Mouse (Mus musculus): ENCODE measurements around the gene Rcn3. TPM values are rescaled to one million over a fixed set of nuclear protein-coding genes. Genes with fewer than 3 reads are reported as not detected.
A peak's percentile ranks its signal among the peaks of the same experiment; 100 is the strongest.

Gene Rcn3
- 1 to 10 TPM; 4.9 to 5.6 TPM for total RNA-seq (2021)
- long read RNA-seq, experiment 1, partial matches to known transcripts: 0 of 3 reads
- long read RNA-seq, experiment 1, other reads (novel, unspliced or antisense): 0 of 3 reads
- long read RNA-seq, experiment 2, partial matches to known transcripts: 1 of 7 reads
- long read RNA-seq, experiment 2, other reads (novel, unspliced or antisense): 4 of 7 reads

GRCm38 (mm10) chr7:45092048-45092447 lies at the start of gene Rcn3:
Gene Rcn3 (minus strand): TSS chr7:45092221.
- no peak for TF ChIP-seq CTCF (IDR thresholded peaks at IDR 0.05)
- Histone ChIP-seq H3K27ac (no peak within 1 kb of the TSS), H3K4me3 (peak within 1 kb of the TSS; percentile 18; the same call in 1 of the 2 replicates)
- peak in 1 of 2 experiments; percentile 23 for DNase-seq (ENCODE audit: extremely low spot score in 1 of 2, low spot score in 2 of 2)
- intact Hi-C loops (cut with DNase I): no loop called here

GRCm38 (mm10) chr7:45141319-45141718 lies 49.3 kb upstream of the Rcn3 start:
- Histone ChIP-seq H3K27ac (no peak overlapping the region), H3K4me3 (no peak overlapping the region)
- no peak for DNase-seq (ENCODE audit: extremely low spot score in 1 of 2, low spot score in 2 of 2)
- intact Hi-C loops (cut with DNase I): no loop called here
- TF ChIP-seq CTCF (IDR thresholded peaks at IDR 0.05): no peak

- H3K4me3 ChIP-seq: no peak overlapping the region
- no peak overlapping the region for H3K27ac ChIP-seq
- DNase-seq (ENCODE audit: extremely low spot score in 1 of 2, low spot score in 2 of 2): no peak
- TF ChIP-seq CTCF (IDR thresholded peaks at IDR 0.05): no peak
- intact Hi-C loops (cut with DNase I): no loop called here
Observed at GRCm38 (mm10) chr7:45139904-45140723, 48.1 kb upstream of the Rcn3 start.

DNA sequence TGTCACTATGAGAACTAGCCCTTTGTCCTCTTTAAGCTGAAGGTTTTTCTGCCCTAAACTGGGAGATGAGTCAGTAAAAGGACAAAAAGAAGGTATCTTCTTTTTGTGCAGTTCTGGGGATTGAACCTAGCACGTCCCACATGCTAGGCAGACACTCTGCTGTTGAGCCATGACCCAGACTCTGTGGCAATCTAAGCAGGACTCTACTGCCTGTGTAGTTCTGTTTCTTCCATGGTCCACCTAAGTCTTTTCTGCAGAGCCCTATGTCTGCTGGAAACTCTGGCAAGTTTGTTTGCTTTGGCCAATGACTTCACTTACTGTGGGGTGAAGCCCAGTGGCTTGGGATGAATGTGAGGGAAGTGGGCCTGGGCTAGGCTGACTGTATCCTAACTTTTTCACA lies 46.4 kb upstream of the Rcn3 start:
- DNase-seq (ENCODE audit: extremely low spot score in 1 of 2, low spot score in 2 of 2): no peak
- no peak for TF ChIP-seq CTCF (IDR thresholded peaks at IDR 0.05)
- Histone ChIP-seq H3K27ac (no peak overlapping the region), H3K4me3 (no peak overlapping the region)
- intact Hi-C loops (cut with DNase I): no loop called here

DNA sequence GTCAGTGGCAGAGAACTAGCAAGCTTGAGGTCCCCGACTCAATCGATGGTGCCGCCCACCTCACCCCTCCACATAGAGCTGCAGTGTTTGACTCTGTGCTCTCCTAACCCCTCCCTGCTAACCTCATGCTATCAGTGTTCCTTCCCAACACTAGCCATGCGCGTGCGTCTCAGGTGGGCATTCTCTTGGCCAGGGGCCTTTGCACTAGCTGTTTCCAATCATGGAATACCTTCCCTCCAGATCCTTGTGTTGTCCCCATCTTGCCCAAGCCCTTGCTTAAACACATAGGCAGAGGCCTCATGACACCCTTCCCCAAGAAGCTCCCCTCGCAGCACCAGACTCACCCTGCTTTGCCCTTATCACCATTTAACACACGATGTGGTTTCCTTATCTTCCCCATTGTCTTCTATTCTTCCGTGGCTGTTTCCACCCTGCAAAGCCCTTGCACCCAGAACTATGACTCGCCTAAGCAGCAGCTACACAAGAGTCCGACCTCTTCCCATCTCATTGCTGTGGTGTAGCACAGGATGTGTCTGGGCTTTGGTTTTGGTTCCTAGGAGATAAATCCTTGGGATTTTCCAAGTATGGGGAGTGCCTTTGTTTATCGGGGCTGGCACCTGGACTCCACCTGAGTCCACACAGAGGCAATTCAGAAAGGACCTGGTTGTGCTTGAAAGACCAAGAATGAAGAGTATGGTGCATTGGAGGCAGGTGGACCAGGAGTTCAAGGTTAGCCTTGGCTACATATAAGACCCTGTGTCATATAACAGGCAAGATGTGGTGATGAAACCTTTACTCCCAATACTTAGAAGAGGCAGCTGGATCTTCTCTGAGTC lies 45.4 kb upstream of the Rcn3 start:
- DNase-seq (ENCODE audit: extremely low spot score in 1 of 2, low spot score in 2 of 2): no peak
- H3K27ac ChIP-seq: no peak overlapping the region
- H3K4me3 ChIP-seq: no peak overlapping the region
- intact Hi-C loops (cut with DNase I): no loop called here
- TF ChIP-seq CTCF (IDR thresholded peaks at IDR 0.05): no peak

GRCm38 (mm10) chr7:45135993-45136567 lies 44.1 kb upstream of the Rcn3 start, which contains the start of the genes Gm45713 and Flt3l:
Gene Gm45713 (minus strand): TSS chr7:45136231.
Gene Flt3l (minus strand): TSS chr7:45136432.
- intact Hi-C loops (cut with DNase I): loop anchor here (1.0 kb wide), 1 partner anchor 57 kb away; no protein-coding TSS in a partner anchor
- DNase-seq (ENCODE audit: extremely low spot score in 1 of 2, low spot score in 2 of 2): peak; percentile 87 to 90
- H3K27ac ChIP-seq: peak within 1 kb of the TSS; percentile 83

GRCm38 (mm10) chr7:45135370-45135769 lies 43.3 kb upstream of the Rcn3 start:
- TF ChIP-seq CTCF (IDR thresholded peaks at IDR 0.05): no peak
- peak overlapping the region; percentile 64; the same call in 1 of the 2 replicates for H3K4me3 ChIP-seq
- DNase-seq (ENCODE audit: extremely low spot score in 1 of 2, low spot score in 2 of 2): no peak
- intact Hi-C loops (cut with DNase I): no loop called here
- no peak overlapping the region for H3K27ac ChIP-seq

More at GRCm38 (mm10) chr7:45135993-45136567, 44.1 kb upstream of the Rcn3 start, which contains the start of the genes Gm45713 and Flt3l:
- no peak; the same call in none of the 2 replicates for TF ChIP-seq CTCF (IDR thresholded peaks at IDR 0.05)
- peak within 1 kb of the TSS; percentile 64 for H3K4me3 ChIP-seq

DNA sequence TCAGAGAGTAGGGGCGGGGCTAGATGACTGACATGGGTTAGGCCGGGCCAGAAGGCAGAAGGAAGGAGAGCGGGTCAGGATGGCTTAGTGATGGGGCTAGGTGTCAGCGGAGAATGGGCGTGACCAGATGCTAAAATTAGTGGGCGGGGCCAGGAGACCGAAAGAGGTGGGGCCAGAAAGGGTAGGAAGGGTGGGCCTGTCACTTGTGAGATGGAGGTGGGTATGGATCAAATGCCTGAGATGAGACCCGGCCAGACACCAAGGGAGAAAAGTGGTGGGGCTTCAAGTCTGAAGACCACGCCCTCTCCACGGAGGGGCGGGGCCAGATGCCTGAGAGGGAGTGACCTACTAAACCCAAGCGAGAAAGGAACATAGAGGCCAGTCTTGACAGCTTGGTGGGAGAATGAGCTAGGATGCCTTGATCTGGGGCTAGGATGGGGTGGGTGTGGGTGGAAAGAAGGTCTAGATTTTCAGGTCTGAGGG lies 42.6 kb upstream of the Rcn3 start:
- no peak for DNase-seq (ENCODE audit: extremely low spot score in 1 of 2, low spot score in 2 of 2)
- Histone ChIP-seq H3K4me3 (no peak overlapping the region), H3K27ac (no peak overlapping the region)
- no peak for TF ChIP-seq CTCF (IDR thresholded peaks at IDR 0.05)
- intact Hi-C loops (cut with DNase I): no loop called here

GRCm38 (mm10) chr7:45133446-45134159 lies 41.6 kb upstream of the Rcn3 start:
- intact Hi-C loops (cut with DNase I): no loop called here
- no peak overlapping the region for H3K27ac ChIP-seq

DNA sequence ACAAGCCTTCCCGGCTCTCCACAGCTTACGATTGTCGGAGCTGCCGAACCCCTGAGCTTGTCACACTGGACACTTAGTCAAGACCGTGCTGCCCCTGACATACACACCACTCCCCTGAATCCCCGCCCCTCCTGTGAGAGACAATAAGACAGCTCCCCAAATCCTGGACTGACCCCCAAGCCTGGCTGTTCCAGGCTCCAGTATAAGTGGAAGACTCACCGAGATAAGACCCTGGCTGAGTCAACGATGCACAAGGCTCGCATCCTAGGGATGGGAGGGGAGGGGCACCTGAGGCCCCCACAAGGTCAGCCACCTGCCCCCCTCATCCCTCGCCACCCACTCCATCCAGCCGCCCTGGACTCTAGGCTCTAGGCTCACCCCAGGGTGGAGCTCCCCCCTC lies 39.8 kb upstream of the Rcn3 start:
- Histone ChIP-seq H3K27ac (no peak overlapping the region), H3K4me3 (no peak overlapping the region)
- intact Hi-C loops (cut with DNase I): no loop called here
- DNase-seq (ENCODE audit: extremely low spot score in 1 of 2, low spot score in 2 of 2): no peak
- TF ChIP-seq CTCF (IDR thresholded peaks at IDR 0.05): no peak

More at GRCm38 (mm10) chr7:45133446-45134159, 41.6 kb upstream of the Rcn3 start:
- H3K4me3 ChIP-seq: no peak overlapping the region
- DNase-seq (ENCODE audit: extremely low spot score in 1 of 2, low spot score in 2 of 2): no peak
- TF ChIP-seq CTCF (IDR thresholded peaks at IDR 0.05): peak; percentile 25

Measured in left cerebral cortex, adult 2 months (tissue).